Mouse (Mus musculus): ENCODE measurements around the gene Prrt1. TPM values are rescaled to one million over a fixed set of nuclear protein-coding genes. Genes with fewer than 3 reads are reported as not detected.

Prrt1 gene
- polyA plus RNA-seq, 1 experiment from 2014 or later: 0.17 TPM

DNA sequence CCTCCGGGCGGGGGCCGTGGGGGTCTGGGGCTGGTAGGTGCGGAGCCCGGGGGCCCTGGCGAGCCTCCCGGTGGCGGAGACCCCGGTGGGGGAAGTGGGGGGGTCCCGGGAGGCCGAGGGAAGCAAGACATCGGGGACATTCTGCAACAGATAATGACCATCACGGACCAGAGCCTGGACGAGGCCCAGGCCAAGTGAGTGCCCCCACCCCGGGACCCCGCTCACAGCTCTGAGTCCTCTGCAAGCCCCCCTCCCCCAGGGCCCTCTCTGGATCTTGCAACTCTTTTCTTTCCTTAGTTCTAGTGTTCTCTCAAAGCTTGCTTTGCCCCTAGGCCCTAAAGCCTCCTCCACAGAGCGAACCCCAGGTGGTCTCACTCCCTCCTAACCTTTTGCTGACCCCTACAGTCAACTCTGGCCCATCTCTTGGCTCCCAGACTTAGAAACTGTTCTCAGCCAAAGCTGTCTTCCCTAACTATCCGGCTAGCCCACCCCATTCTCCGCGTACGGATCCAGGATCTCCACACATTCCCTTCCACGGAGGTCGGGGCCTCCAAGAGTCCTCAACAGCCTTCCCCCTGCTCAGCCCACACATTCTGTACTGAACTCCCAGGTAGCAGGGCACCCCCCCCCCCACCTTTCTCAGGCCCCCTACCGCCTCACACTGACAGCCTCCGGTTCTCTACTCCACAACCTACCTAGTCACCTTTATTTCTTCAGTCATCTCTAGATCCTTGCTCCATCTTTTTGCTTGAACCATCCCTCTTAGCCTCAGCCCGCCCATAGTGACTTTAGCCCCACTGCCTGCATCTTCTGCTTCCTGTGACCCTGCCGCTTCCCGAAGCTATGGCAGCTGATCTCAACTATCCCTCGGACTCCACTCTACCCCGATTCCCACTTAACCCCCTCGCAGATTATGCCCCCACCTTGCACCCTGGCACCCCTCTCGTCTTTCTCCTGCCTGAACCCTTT, 36.5 kb upstream of the Prrt1 start:
- Histone ChIP-seq H3K27me3 (ENCODE audit: control insufficient read depth, insufficient read depth, low read length) (no peaks in the 10 kb centered on the region), H3K36me3 (ENCODE audit: control insufficient read depth, insufficient read depth, low read length) (peaks cover 9% of the 10 kb centered on the region; the same call in 1 of the 2 replicates), H3K9ac (ENCODE audit: low read length) (peak overlapping the region; percentile 96), H3K9me3 (ENCODE audit: control insufficient read depth, low read length) (no peaks in the 10 kb centered on the region), H3K4me1 (ENCODE audit: control insufficient read depth, insufficient read depth, low read length) (peaks cover 51% of the 10 kb centered on the region), H3K27ac (replicated peaks; ENCODE audit: low read depth, low read length) (peak overlapping the region; percentile 99), H3K4me3 (ENCODE audit: low read depth, low read length) (peak overlapping the region; percentile 95), H3K4me2 (ENCODE audit: low read depth, severe bottlenecking) (peak overlapping the region; percentile 93)
- 2% methylated on average over 30 of the region's 32 CpGs for WGBS
- peak; percentile 55 for DNase-seq (ENCODE audit: low spot score)
- ATAC-seq (ENCODE audit: insufficient number of reproducible peaks, low FRiP score, low TSS enrichment, low read depth): peak; percentile 18; the same call in 1 of the 2 replicates

DNA sequence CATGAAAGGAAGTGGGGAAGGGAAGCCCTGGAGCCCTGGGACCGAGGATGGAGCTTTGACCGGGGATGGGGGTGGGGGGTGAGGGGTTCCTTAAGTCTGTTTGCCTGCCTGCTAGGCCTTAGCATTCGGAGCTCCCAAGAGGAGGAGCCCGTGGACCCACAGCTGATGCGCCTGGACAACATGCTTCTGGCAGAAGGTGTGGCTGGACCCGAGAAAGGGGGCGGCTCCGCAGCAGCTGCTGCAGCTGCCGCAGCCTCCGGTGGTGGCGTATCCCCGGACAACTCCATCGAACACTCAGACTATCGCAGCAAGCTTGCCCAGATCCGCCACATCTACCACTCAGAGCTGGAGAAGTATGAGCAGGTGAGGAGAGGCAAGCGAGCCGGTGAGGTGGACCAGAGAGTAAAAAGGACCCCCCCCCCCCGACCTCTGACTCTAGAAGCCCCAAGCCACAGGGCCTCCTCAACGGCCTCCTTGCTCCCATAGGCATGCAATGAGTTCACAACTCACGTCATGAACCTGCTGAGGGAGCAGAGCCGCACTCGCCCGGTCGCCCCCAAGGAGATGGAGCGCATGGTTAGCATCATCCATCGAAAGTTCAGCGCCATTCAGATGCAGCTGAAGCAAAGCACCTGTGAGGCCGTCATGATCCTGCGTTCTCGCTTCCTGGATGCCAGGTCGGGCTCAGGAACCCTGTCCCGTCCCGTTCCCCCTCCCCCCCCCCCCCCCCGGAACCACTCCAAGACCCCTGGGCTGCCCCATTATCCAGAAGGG, 35.4 kb upstream of the Prrt1 start:
- Histone ChIP-seq H3K9ac (ENCODE audit: low read length) (peak overlapping the region; percentile 96), H3K36me3 (ENCODE audit: control insufficient read depth, insufficient read depth, low read length) (peaks cover 9% of the 10 kb centered on the region; the same call in 1 of the 2 replicates), H3K4me3 (ENCODE audit: low read depth, low read length) (peak overlapping the region; percentile 95), H3K9me3 (ENCODE audit: control insufficient read depth, low read length) (no peaks in the 10 kb centered on the region), H3K27me3 (ENCODE audit: control insufficient read depth, insufficient read depth, low read length) (no peaks in the 10 kb centered on the region), H3K27ac (replicated peaks; ENCODE audit: low read depth, low read length) (no peak overlapping the region), H3K4me1 (ENCODE audit: control insufficient read depth, insufficient read depth, low read length) (peaks cover 49% of the 10 kb centered on the region), H3K4me2 (ENCODE audit: low read depth, severe bottlenecking) (peak overlapping the region; percentile 93)
- 56% methylated on average over 31 of the region's 34 CpGs for WGBS
- no peak for ATAC-seq (ENCODE audit: insufficient number of reproducible peaks, low FRiP score, low TSS enrichment, low read depth)
- DNase-seq (ENCODE audit: low spot score): peak; percentile 53

DNA sequence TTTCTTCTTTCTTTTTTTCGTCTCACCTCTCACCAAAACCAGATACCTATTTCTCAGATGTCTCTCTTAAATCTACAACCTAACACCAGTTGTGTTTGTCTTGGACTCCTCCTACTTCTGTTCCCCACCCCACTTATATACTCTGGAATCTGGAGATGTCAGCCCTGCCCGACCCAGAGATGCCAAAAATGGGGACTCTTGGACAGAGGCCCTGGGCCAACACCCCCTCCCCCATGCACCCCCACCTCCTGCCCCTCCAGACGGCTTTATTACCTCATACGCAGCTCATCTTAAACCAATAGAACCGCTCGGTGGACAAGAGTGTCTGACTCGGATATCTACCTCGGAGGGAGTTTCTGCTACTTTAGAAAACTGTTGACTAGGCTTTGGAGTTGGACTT, 33.2 kb upstream of the Prrt1 start:
- H3K4me3 ChIP-seq (ENCODE audit: low read depth, low read length): no peak overlapping the region
- DNase-seq (ENCODE audit: low spot score): no peak
- peaks cover 12% of the 10 kb centered on the region; the same call in 1 of the 2 replicates for H3K36me3 ChIP-seq (ENCODE audit: control insufficient read depth, insufficient read depth, low read length)
- H3K27ac ChIP-seq (replicated peaks; ENCODE audit: low read depth, low read length): no peak overlapping the region
- 75% methylated on average over 8 of the region's 8 CpGs for WGBS
- H3K27me3 ChIP-seq (ENCODE audit: control insufficient read depth, insufficient read depth, low read length): no peaks in the 10 kb centered on the region
- no peak overlapping the region for H3K9ac ChIP-seq (ENCODE audit: low read length)
- no peak for ATAC-seq (ENCODE audit: insufficient number of reproducible peaks, low FRiP score, low TSS enrichment, low read depth)
- peaks cover 28% of the 10 kb centered on the region for H3K4me1 ChIP-seq (ENCODE audit: control insufficient read depth, insufficient read depth, low read length)
- H3K9me3 ChIP-seq (ENCODE audit: control insufficient read depth, low read length): no peaks in the 10 kb centered on the region
- no peak overlapping the region for H3K4me2 ChIP-seq (ENCODE audit: low read depth, severe bottlenecking)

GRCm38 (mm10) chr17:34597566-34598095, 31.7 kb upstream of the Prrt1 start, which contains the start of gene Ager:
Gene Ager, plus strand, starts transcription at chr17:34597862.
- Histone ChIP-seq H3K27me3 (ENCODE audit: control insufficient read depth, insufficient read depth, low read length) (no peaks in the 10 kb centered on the region), H3K36me3 (ENCODE audit: control insufficient read depth, insufficient read depth, low read length) (peaks cover 15% of the 10 kb centered on the region; the same call in 1 of the 2 replicates), H3K4me1 (ENCODE audit: control insufficient read depth, insufficient read depth, low read length) (peaks cover 25% of the 10 kb centered on the region), H3K27ac (replicated peaks; ENCODE audit: low read depth, low read length) (no peak within 1 kb of the TSS), H3K9ac (ENCODE audit: low read length) (no peak within 1 kb of the TSS), H3K4me3 (ENCODE audit: low read depth, low read length) (no peak within 1 kb of the TSS), H3K9me3 (ENCODE audit: control insufficient read depth, low read length) (no peaks in the 10 kb centered on the region), H3K4me2 (ENCODE audit: low read depth, severe bottlenecking) (no peak within 1 kb of the TSS)
- DNase-seq (ENCODE audit: low spot score): no peak
- WGBS: 14% methylated on average over 6 of the region's 6 CpGs
- no peak for ATAC-seq (ENCODE audit: insufficient number of reproducible peaks, low FRiP score, low TSS enrichment, low read depth)

- no peak overlapping the region for H3K4me3 ChIP-seq (ENCODE audit: low read depth, low read length)
- no peaks in the 10 kb centered on the region for H3K27me3 ChIP-seq (ENCODE audit: control insufficient read depth, insufficient read depth, low read length)
- ATAC-seq (ENCODE audit: insufficient number of reproducible peaks, low FRiP score, low TSS enrichment, low read depth) (no peak), DNase-seq (ENCODE audit: low spot score) (no peak)
- H3K4me2 ChIP-seq (ENCODE audit: low read depth, severe bottlenecking): no peak overlapping the region
- H3K9ac ChIP-seq (ENCODE audit: low read length): no peak overlapping the region
- H3K36me3 ChIP-seq (ENCODE audit: control insufficient read depth, insufficient read depth, low read length): peaks cover 12% of the 10 kb centered on the region; the same call in 1 of the 2 replicates
- H3K4me1 ChIP-seq (ENCODE audit: control insufficient read depth, insufficient read depth, low read length): peaks cover 17% of the 10 kb centered on the region
- no peaks in the 10 kb centered on the region for H3K9me3 ChIP-seq (ENCODE audit: control insufficient read depth, low read length)
- WGBS: 81% methylated on average over 9 of the region's 9 CpGs
- H3K27ac ChIP-seq (replicated peaks; ENCODE audit: low read depth, low read length): no peak overlapping the region
Measured at GRCm38 (mm10) chr17:34599891-34600290, 29.4 kb upstream of the Prrt1 start.

- DNase-seq (ENCODE audit: low spot score) (no peak), ATAC-seq (ENCODE audit: insufficient number of reproducible peaks, low FRiP score, low TSS enrichment, low read depth) (no peak)
- Histone ChIP-seq H3K4me2 (ENCODE audit: low read depth, severe bottlenecking) (0 out of 2 replicates have a peak overlapping the region, but pooled peaks have one; percentile 73), H3K4me3 (ENCODE audit: low read depth, low read length) (no peak overlapping the region), H3K27me3 (ENCODE audit: control insufficient read depth, insufficient read depth, low read length) (no peaks in the 10 kb centered on the region), H3K27ac (replicated peaks; ENCODE audit: low read depth, low read length) (no peak overlapping the region), H3K9ac (ENCODE audit: low read length) (no peak overlapping the region), H3K36me3 (ENCODE audit: control insufficient read depth, insufficient read depth, low read length) (peaks cover 7% of the 10 kb centered on the region; the same call in 1 of the 2 replicates), H3K9me3 (ENCODE audit: control insufficient read depth, low read length) (no peaks in the 10 kb centered on the region), H3K4me1 (ENCODE audit: control insufficient read depth, insufficient read depth, low read length) (peaks cover 25% of the 10 kb centered on the region)
- 85% methylated on average over 12 of the region's 12 CpGs for WGBS
Measured at GRCm38 (mm10) chr17:34601796-34602195, 27.5 kb upstream of the Prrt1 start.

GRCm38 (mm10) chr17:34603375-34604060, 25.8 kb upstream of the Prrt1 start, which contains the start of gene Rnf5:
Gene Rnf5, minus strand, starts transcription at chr17:34603690.
- DNase-seq (ENCODE audit: low spot score): peak; percentile 99
- peaks cover 7% of the 10 kb centered on the region; the same call in 1 of the 2 replicates for H3K36me3 ChIP-seq (ENCODE audit: control insufficient read depth, insufficient read depth, low read length)
- H3K4me3 ChIP-seq (ENCODE audit: low read depth, low read length): peak within 1 kb of the TSS; percentile 96
- peak; percentile 97 for ATAC-seq (ENCODE audit: insufficient number of reproducible peaks, low FRiP score, low TSS enrichment, low read depth)
- peak within 1 kb of the TSS; percentile 49 for H3K27ac ChIP-seq (replicated peaks; ENCODE audit: low read depth, low read length)
- no peaks in the 10 kb centered on the region for H3K9me3 ChIP-seq (ENCODE audit: control insufficient read depth, low read length)
- peaks cover 16% of the 10 kb centered on the region for H3K4me1 ChIP-seq (ENCODE audit: control insufficient read depth, insufficient read depth, low read length)
- WGBS: under 1% methylated on average over 30 of the region's 30 CpGs
- peak within 1 kb of the TSS; percentile 66 for H3K9ac ChIP-seq (ENCODE audit: low read length)
- peak within 1 kb of the TSS; percentile 93 for H3K4me2 ChIP-seq (ENCODE audit: low read depth, severe bottlenecking)
- H3K27me3 ChIP-seq (ENCODE audit: control insufficient read depth, insufficient read depth, low read length): no peaks in the 10 kb centered on the region
